Mouse (Mus musculus): Measurements from ENCODE around the gene Xylb. TPM values are rescaled to one million over a fixed set of nuclear protein-coding genes. Genes with fewer than 3 reads are reported as not detected.

The Xylb gene
- polyA plus RNA-seq, 1 experiment from 2014 or later: 6.2 TPM

GRCm38 (mm10) chr9:119438498-119439000 lies 81.4 kb downstream of the Xylb start:
- WGBS: 93% methylated on average over 9 of the region's 9 CpGs
- Histone ChIP-seq H3K4me3 (no peak overlapping the region), H3K4me2 (no peak overlapping the region), H3K36me3 (ENCODE audit: poor library complexity, severe bottlenecking) (peaks cover 71% of the 10 kb centered on the region), H3K27me3 (no peaks in the 10 kb centered on the region), H3K9me3 (replicated peaks) (no peaks in the 10 kb centered on the region), H3K4me1 (no peaks in the 10 kb centered on the region), H3K9ac (no peak overlapping the region), H3K27ac (no peak overlapping the region)
- no peak for ATAC-seq

Other genes starting within 250 kb of the Xylb start
- gene Acaa1b, start 200.3 kb upstream of the Xylb start, polyA plus RNA-seq (2015; fragmentation: Nextera tagmentation; extraction: Ambion mirVana): 1.1 and 1.3 TPM in 2 replicates
- gene Gm47289, start 198.2 kb upstream of the Xylb start, polyA plus RNA-seq (2015; fragmentation: Nextera tagmentation; extraction: Ambion mirVana): not detected in 2 replicates
- gene Slc22a13, start 148.3 kb upstream of the Xylb start, polyA plus RNA-seq (2015; fragmentation: Nextera tagmentation; extraction: Ambion mirVana): not detected in 2 replicates
- 12.9 and 13.0 TPM in 2 replicates for gene Oxsr1, start 35.0 kb upstream of the Xylb start, polyA plus RNA-seq (2015; fragmentation: Nextera tagmentation; extraction: Ambion mirVana)
- gene Acaa1a, start 17.7 kb upstream of the Xylb start, polyA plus RNA-seq (2015; fragmentation: Nextera tagmentation; extraction: Ambion mirVana): 82.8 and 97.0 TPM in 2 replicates
- gene Myd88, start 16.0 kb upstream of the Xylb start, polyA plus RNA-seq (2015; fragmentation: Nextera tagmentation; extraction: Ambion mirVana): 3.8 and 5.4 TPM in 2 replicates
- not detected in 2 replicates for gene Slc22a14, start 8.2 kb downstream of the Xylb start, polyA plus RNA-seq (2015; fragmentation: Nextera tagmentation; extraction: Ambion mirVana)
- gene Acvr2b, start 44.7 kb downstream of the Xylb start, polyA plus RNA-seq (2015; fragmentation: Nextera tagmentation; extraction: Ambion mirVana): 48.1 and 54.7 TPM in 2 replicates
- gene Exog, start 87.6 kb downstream of the Xylb start, polyA plus RNA-seq (2015; fragmentation: Nextera tagmentation; extraction: Ambion mirVana): 46.3 and 52.6 TPM in 2 replicates
- gene Scn5a, start 221.6 kb downstream of the Xylb start, polyA plus RNA-seq (2015; fragmentation: Nextera tagmentation; extraction: Ambion mirVana): 0.83 and 1.3 TPM in 2 replicates